Mouse (Mus musculus): ENCODE measurements around the gene Lhfpl4.

GRCm38 (mm10) chr6:113168316-113168975 lies 26.7 kb downstream of the Lhfpl4 start:
- TF ChIP-seq CTCF (IDR thresholded peaks at IDR 0.05; ENCODE audit: extremely low read depth, insufficient read length, insufficient replicate concordance, low read depth, low read length) (no peak), POLR2A (IDR thresholded peaks at IDR 0.05; ENCODE audit: low read depth, low read length) (no peak)

All from small intestine, adult 2 months (tissue).